Mouse (Mus musculus) heart, adult 2 months (tissue): Measurements from ENCODE around the gene Dctd. TPM values are rescaled to one million over a fixed set of nuclear protein-coding genes. Genes with fewer than 3 reads are reported as not detected.

ENCODE experiments used
- DNase-seq, 2 experiments: peaks; one replicate each; pipeline ENCODE4 v3.0.0; 2021
- H3K27ac ChIP-seq: fragments of 200-600 bp; 2 replicates; pipeline ENCODE4 v1.8.1; 2022
- H3K27me3 ChIP-seq: fragments of 200-500 bp; 2 replicates; pipeline ENCODE4 v1.6.1; 2012; ENCODE audit warnings: mild to moderate bottlenecking, low read length, inconsistent platforms, mixed read lengths; ENCODE audit not compliant: control insufficient read depth, insufficient read depth
- H3K36me3 ChIP-seq: fragments of 200-500 bp; 2 replicates; pipeline ENCODE4 v1.6.1; 2012; ENCODE audit warnings: low read length, inconsistent platforms; ENCODE audit not compliant: control insufficient read depth, insufficient read depth
- H3K4me1 ChIP-seq: fragments of 200-500 bp; 2 replicates; pipeline ENCODE4 v1.6.1; 2011; ENCODE audit warnings: low read length; ENCODE audit not compliant: control insufficient read depth, insufficient read depth
- H3K4me3 ChIP-seq: fragments of 200-600 bp; 2 replicates; pipeline ENCODE4 v1.8.1; 2022
- H3K79me2 ChIP-seq: fragments of 200-500 bp; replicated peaks from 2 replicates; pipeline ENCODE4 v1.6.1; 2012; ENCODE audit warnings: mild to moderate bottlenecking, inconsistent platforms, low read length, moderate library complexity, mixed read lengths; ENCODE audit not compliant: control insufficient read depth, insufficient read depth
- H3K9ac ChIP-seq: fragments of 200-500 bp; 2 replicates; pipeline ENCODE4 v1.6.1; 2012; ENCODE audit warnings: low read depth, mild to moderate bottlenecking, control low read depth, inconsistent platforms, low read length, mixed read lengths
- CTCF ChIP-seq: fragments of 200-600 bp; IDR thresholded peaks from 2 replicates; pipeline ENCODE4 v1.8.1; 2022; ENCODE audit warnings: antibody characterized with exemption, mild to moderate bottlenecking, moderate library complexity
- EP300 ChIP-seq: fragments of 200-500 bp; IDR thresholded peaks from 2 replicates; pipeline ENCODE4 v1.6.1; 2011; ENCODE audit warnings: low read depth, low read length, control low read depth; ENCODE audit not compliant: insufficient read depth
- POLR2A ChIP-seq: fragments of 200-500 bp; IDR thresholded peaks from 2 replicates; pipeline ENCODE4 v1.6.1; 2011; ENCODE audit warnings: mild to moderate bottlenecking, low read depth, low read length, control low read depth; ENCODE audit not compliant: insufficient read depth
- WGBS: fragments of 180-500 bp; shearing (Covaris S2); methylation state at CpG from one replicate; pipeline ENCODE4 v1.1.7; 2018; 5-methylcytosine and 5-hydroxymethylcytosine counted together
- intact Hi-C: fragments of 180-260 bp; cut with DNase I; formaldehyde crosslinking; loops from one replicate; pipeline ENCODE4 v1.15.1; 2025
- polyA plus RNA-seq: library from polyadenylated mRNA; depleted of rRNA; stranded (reverse); fragments of >200 nt; gene quantifications from 2 replicates; pipeline ENCODE4 v1.2.3, GENCODE M21; 2012; rRNA removed
- total RNA-seq, 2 experiments: library from RNA; stranded (reverse); gene quantifications; 2 replicates each; pipeline ENCODE4 v1.2.3; 2021

The Dctd gene
- total and polyA plus RNA-seq, 3 experiments = 0.63 to 1.6 (median 0.84) TPM

DNA sequence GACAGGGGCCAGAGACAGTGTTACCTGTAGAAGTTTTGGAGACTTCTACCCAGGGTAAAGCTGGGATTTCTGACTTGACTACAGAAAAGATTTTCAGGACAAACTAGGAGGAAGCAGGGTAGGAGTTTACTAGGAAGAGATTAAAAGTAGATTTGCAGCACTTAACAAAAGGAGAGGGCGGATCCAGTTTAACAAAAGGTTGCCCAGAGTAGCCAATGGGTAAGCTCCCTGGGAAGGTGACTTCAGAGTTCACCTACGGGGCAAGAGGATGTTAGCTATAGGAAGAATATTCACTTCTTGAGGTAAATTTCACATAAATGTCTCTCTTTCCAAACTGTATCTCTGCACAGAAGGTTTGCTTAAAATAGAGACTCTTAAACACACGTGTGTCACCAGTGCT, 103.7 kb downstream of the Dctd start:
- WGBS = 57% methylated on average over 3 of the region's 3 CpGs
- intact Hi-C loops = no loop called here
- Histone ChIP-seq H3K27me3 (no peaks in the 10 kb centered on the region), H3K36me3 (no peaks in the 10 kb centered on the region), H3K27ac (no peak overlapping the region), H3K79me2 (no peaks in the 10 kb centered on the region), H3K4me3 (no peak overlapping the region), H3K4me1 (no peaks in the 10 kb centered on the region; the same call in 1 of the 2 replicates), H3K9ac (no peak overlapping the region)
- no peak for DNase-seq
- TF ChIP-seq EP300 (no peak), POLR2A (no peak), CTCF (no peak)

Other genes starting within 250 kb of the Dctd start
- gene Wwc2, start 108.2 kb upstream of the Dctd start, total RNA-seq = 10 to 100 TPM; 25.2 to 26.9 TPM
- 8.3 and 11.0 TPM in 2 replicates for gene Wwc2, start 108.2 kb upstream of the Dctd start, polyA plus RNA-seq